Mouse (Mus musculus): Measurements from ENCODE around the gene Ubr3. TPM values are rescaled to one million over a fixed set of nuclear protein-coding genes. Genes with fewer than 3 reads are reported as not detected.
"Not testable (repeated sequence)": the region's sequence is repeated elsewhere in the genome, so short reads cannot be mapped to it uniquely, and the experiment has no call there.

Ubr3 gene
- total and polyA plus RNA-seq, 3 experiments: 10.1 to 188 (median 25.3) TPM

GRCm38 (mm10) chr2:69990647-69991046 is 93.6 kb downstream of the Ubr3 start:
- Histone ChIP-seq H3K27ac (ENCODE audit: control insufficient read depth, low read depth, low read length) (no peak overlapping the region), H3K27me3 (ENCODE audit: control insufficient read depth in 1 of 2, insufficient read depth in 2 of 2, low read length in 2 of 2) (no peaks in the 10 kb centered on the region), H3K4me1 (ENCODE audit: control insufficient read depth in 1 of 2, insufficient read depth in 2 of 2, low read length in 2 of 2) (peaks cover 0 to 10% of the 10 kb centered on the region in 2 experiments; a peak in 2 of 4 replicates), H3K4me3 (ENCODE audit: control insufficient read depth in 1 of 2, insufficient read depth in 1 of 2, low read depth in 2 of 2, low read length in 2 of 2) (no peak overlapping the region), H3K9me3 (replicated peaks; ENCODE audit: insufficient read depth, low read length) (no peaks in the 10 kb centered on the region), H3K9ac (ENCODE audit: control insufficient read depth, low read depth, low read length, poor library complexity, severe bottlenecking) (no peak overlapping the region), H3K79me2 (ENCODE audit: control insufficient read depth, insufficient read depth, low read length, poor library complexity) (no peaks in the 10 kb centered on the region), H3K36me3 (ENCODE audit: control insufficient read depth in 1 of 2, insufficient read depth in 2 of 2, low read length in 2 of 2) (peaks cover 5 to 8% of the 10 kb centered on the region in 2 experiments)
- peak; percentile 28 for DNase-seq (ENCODE audit: low read depth, low spot score)
- TF ChIP-seq CHD1 (IDR thresholded peaks at IDR 0.05; ENCODE audit: low read depth, low read length): no peak
- no peak for TF ChIP-seq ETS1 (IDR thresholded peaks at IDR 0.05; ENCODE audit: low read depth, low read length)
- TF ChIP-seq SMC3 (IDR thresholded peaks at IDR 0.05; ENCODE audit: low read depth, low read length): peak; percentile 26; the same call in 1 of the 2 replicates
- peak; percentile 42 to 73 (median 54) for TF ChIP-seq CTCF (IDR thresholded peaks at IDR 0.05 in 2 of 3, conservative IDR thresholded peaks at IDR 0.05 in 1 of 3; ENCODE audit: control insufficient read depth in 1 of 3, insufficient read depth in 1 of 3, low read depth in 2 of 3, low read length in 3 of 3, poor library complexity in 1 of 3, severe bottlenecking in 1 of 3)
- no peak for TF ChIP-seq MEF2A (IDR thresholded peaks at IDR 0.05; ENCODE audit: extremely low read depth, insufficient replicate concordance, low read depth, low read length, poor library complexity, severe bottlenecking)

GRCm38 (mm10) chr2:69994082-69994736 is 97.2 kb downstream of the Ubr3 start:
- H3K27me3 ChIP-seq (ENCODE audit: control insufficient read depth in 1 of 2, insufficient read depth in 2 of 2, low read length in 2 of 2); H3K79me2 ChIP-seq (ENCODE audit: control insufficient read depth, insufficient read depth, low read length, poor library complexity); H3K9me3 ChIP-seq (replicated peaks; ENCODE audit: insufficient read depth, low read length); H3K9ac ChIP-seq (ENCODE audit: control insufficient read depth, low read depth, low read length, poor library complexity, severe bottlenecking); H3K4me3 ChIP-seq (ENCODE audit: control insufficient read depth in 1 of 2, insufficient read depth in 1 of 2, low read depth in 2 of 2, low read length in 2 of 2); DNase-seq (ENCODE audit: low read depth, low spot score); H3K27ac ChIP-seq (ENCODE audit: control insufficient read depth, low read depth, low read length): not testable (repeated sequence)
- Histone ChIP-seq H3K36me3 (ENCODE audit: control insufficient read depth in 1 of 2, insufficient read depth in 2 of 2, low read length in 2 of 2) (peaks cover 4 to 12% of the 10 kb centered on the region in 2 experiments), H3K4me1 (ENCODE audit: control insufficient read depth in 1 of 2, insufficient read depth in 2 of 2, low read length in 2 of 2) (peaks cover 3 to 13% of the 10 kb centered on the region in 2 experiments)

- Histone ChIP-seq H3K4me1 (ENCODE audit: control insufficient read depth in 1 of 2, insufficient read depth in 2 of 2, low read length in 2 of 2) (peaks cover 3 to 19% of the 10 kb centered on the region in 2 experiments), H3K27ac (ENCODE audit: control insufficient read depth, low read depth, low read length) (no peak overlapping the region)
These were observed 97.7 kb downstream of the Ubr3 start for GRCm38 (mm10) chr2:69994779-69995178.

More at GRCm38 (mm10) chr2:69994779-69995178, 97.7 kb downstream of the Ubr3 start:
- Histone ChIP-seq H3K36me3 (ENCODE audit: control insufficient read depth in 1 of 2, insufficient read depth in 2 of 2, low read length in 2 of 2) (peaks cover 4 to 15% of the 10 kb centered on the region in 2 experiments), H3K27me3 (ENCODE audit: control insufficient read depth in 1 of 2, insufficient read depth in 2 of 2, low read length in 2 of 2) (no peaks in the 10 kb centered on the region), H3K4me3 (ENCODE audit: control insufficient read depth in 1 of 2, insufficient read depth in 1 of 2, low read depth in 2 of 2, low read length in 2 of 2) (no peak overlapping the region), H3K9ac (ENCODE audit: control insufficient read depth, low read depth, low read length, poor library complexity, severe bottlenecking) (no peak overlapping the region), H3K9me3 (replicated peaks; ENCODE audit: insufficient read depth, low read length) (no peaks in the 10 kb centered on the region), H3K79me2 (ENCODE audit: control insufficient read depth, insufficient read depth, low read length, poor library complexity) (no peaks in the 10 kb centered on the region)
- TF ChIP-seq ZNF384 (IDR thresholded peaks at IDR 0.05; ENCODE audit: low read depth, low read length) (no peak), POLR2A (IDR thresholded peaks at IDR 0.05; ENCODE audit: control insufficient read depth in 1 of 2, insufficient read depth in 1 of 2, low read depth in 1 of 2, low read length in 2 of 2, poor library complexity in 1 of 2) (no peak), ELF1 (IDR thresholded peaks at IDR 0.05; ENCODE audit: low read depth, low read length) (no peak), KAT2A (conservative IDR thresholded peaks at IDR 0.05; ENCODE audit: low read depth, low read length) (no peak), POLR2AphosphoS5 (IDR thresholded peaks at IDR 0.05; ENCODE audit: borderline replicate concordance, low read depth, low read length) (no peak), ZMIZ1 (IDR thresholded peaks at IDR 0.05; ENCODE audit: low read depth, low read length) (no peak), GATA1 (IDR thresholded peaks at IDR 0.05; ENCODE audit: low read depth, low read length) (0 out of 2 replicates have a peak, but pooled peaks have one; percentile 14)
- DNase-seq (ENCODE audit: low read depth, low spot score): peak; percentile 41
